Mouse (Mus musculus) ovary, adult 18-20 months (tissue): Measurements from ENCODE around the gene Snai1.

Experiments
- DNase-seq: peaks from one replicate; pipeline ENCODE4 v3.0.0; 2022; ENCODE audit warnings: low spot score, mixed read lengths

The Snai1 gene

DNA sequence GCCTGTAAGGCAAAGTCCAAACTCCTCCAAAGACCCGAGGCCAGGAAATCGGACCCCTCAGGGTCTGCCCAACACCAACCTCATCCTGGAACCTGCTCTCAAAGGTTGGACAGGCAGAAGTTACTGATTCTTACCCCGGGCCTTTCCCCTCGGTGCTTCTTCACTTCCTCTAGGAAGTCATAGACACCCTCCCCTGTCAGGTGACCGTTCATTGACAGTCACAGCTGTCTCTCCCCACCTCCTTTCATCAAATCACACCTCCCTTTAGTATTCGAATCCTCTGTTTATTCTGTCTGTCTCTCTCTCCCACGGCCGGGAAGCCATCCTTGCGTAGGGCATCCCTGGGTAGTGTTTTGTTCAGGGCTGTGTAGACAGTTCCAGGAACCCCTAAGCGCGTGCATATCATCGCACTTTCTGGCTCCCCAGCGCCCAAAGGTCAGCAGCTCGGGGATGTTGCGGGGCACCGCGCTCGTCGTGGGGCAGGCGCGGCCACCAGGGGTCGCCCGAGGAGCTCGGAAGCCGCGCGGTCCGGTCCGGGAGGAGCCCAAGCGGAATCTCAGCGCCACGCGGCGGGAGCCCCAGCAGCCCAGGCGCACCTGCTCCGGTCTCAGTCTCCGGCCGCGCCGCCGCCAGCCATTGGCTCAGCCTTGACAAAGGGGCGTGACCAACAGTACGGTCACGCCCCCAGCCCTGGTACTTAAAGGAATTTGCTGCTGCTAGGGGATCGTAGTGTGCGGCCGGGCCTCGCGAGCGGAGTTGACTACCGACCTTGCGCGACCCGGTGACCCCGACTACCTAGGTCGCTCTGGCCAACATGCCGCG is at the start of gene Snai1:
Gene Snai1 (plus strand): TSS at position 720 of the 822 bp plus-strand sequence.
- DNase-seq = peak; percentile 94

DNA sequence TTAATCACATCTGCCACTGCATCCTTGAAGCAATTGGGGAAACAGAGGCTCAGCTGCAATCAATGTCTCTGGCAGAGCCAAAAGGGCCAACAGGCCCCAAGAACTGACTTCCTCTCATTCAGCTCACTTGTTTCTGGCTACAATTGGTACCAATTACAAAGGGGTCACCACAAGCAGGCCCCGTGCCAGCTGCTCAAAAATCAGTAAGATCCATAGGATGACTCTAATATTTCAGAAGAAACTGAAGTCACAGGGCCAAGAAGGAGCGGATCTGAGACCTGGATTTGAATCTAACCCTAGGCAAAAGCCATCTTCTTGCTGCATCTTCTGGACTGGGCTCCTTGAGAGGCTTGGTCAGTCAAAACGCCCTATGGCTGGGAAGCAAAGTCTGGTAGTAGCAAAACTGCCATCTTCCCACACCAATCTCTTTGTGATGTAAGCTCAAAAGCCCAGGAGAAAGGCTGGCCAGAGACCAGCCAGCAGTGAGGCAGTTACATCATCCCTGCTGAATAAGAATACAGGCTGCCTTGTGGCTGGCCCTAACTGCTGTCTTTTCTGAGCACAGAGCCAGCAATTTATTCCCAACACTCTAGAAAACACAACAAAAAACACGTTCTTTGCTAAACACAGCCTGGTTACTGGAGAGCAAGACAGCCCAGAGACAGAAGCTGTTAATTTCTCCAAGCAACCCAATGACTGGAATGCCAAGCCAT is 47.0 kb upstream of the Snai1 start:
- no peak for DNase-seq

DNA sequence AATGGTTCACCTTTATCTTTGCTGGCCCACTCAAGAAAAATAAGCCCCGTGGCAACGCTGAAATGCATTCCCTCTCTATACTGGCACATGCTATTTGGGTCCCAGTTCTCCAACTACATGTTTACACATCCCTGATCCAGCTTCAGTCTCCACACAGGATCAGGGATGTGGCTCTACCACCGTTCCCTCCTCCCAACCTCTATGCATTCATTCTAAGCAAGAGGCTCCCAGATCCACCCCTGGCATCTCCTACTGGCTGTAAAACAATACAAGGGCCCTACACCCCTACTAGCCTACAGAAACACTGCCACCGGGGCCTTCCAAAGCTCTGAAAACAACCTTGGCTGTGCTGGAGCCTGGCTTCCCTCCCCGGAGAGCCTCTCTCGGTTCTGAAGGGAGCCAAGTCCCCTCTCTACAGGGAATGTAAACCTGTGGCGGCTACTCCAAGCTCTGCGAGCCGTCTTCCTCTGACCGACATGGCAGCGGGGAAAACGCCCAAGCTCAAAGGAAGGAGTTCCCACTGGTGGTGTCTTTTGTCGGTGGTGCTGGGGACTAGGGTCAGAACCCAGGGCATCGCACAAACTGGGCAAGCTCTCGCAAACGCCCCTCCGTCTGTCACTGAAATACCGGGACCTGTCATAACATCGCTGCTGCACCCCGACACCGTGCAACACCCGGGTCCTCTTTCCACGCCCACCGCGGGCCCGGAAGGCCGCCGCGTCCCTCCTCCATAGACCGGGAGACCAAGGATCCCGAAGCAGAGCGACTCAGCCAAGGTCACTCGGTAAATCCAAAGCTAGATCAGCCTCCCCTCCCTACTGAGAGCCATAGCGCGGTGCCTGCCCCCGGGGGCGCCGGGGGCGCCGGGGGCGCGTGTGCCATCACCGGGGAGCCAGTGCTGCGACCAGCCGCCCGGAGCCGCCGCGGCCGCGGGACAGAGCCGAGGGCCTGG is 46.0 kb upstream of the Snai1 start, which contains the start of gene Rnf114:
Gene Rnf114 (plus strand): TSS at position 889 of the 952 bp plus-strand sequence.
- no peak for DNase-seq

DNA sequence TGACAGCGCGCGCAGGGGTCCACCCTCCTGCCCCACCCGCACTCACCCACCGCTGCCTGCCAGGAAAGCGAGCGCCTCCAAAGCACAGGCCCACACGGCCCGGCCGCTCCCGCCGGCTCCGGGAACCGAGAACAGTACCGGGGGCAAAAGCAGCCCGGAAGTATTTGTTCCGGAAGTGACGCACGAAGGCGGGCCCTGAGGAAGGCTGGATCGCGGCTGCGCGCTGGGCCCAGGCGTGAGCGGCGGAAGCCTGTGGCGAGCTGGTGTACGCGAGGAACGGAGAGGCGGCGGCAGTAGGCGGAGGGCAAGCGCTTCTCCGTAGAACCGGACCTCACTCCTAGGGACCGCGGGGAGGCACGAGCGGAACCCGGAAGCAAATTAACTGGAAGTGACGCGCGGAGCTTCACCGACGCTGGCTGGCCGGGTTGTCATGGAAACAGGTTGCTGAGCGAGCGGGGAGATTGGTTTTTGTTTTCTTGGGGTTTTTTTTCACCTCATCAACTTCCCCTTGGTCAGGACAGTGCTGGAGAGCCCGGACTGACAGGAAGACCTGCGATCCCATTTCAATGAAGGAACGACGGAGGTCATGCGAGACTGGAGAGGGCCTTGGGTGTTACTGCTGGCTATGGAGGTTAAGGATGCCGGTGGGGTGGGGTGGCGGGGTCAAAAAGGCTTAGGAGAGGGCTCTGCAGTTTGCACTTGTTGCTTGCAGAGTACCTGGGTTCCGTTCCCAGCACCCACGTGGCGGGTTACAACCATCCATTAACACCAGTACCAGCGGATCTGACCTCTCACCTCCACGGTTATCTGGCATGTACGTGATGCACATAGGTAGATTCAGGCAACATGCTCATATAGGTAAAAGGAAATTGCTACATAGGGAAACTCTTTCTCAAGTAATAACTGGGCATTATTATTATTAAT is 45.0 kb upstream of the Snai1 start, which contains the start of gene Spata2:
Gene Spata2 (minus strand): TSS at position 175 of the 924 bp plus-strand sequence.
- DNase-seq = peak; percentile 85

DNA sequence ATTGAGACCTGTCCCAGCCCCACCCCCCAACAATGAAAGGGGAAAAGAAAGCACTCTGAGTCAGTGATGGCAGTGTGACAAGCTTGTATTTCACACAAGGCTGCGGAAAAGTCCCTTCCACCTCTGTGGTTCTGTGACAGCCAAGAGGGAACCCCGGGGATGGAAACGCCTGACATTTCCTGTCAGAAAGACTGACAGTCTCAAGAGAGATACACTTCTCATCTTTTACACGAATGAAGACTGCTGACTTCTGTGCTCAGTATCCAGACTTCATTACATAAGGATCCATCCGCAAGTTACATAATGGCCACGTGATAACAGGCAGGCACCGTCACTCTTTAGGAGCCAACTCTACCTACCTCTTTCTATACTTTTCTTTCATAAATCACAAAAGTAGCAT is 41.6 kb upstream of the Snai1 start:
- no peak for DNase-seq

DNA sequence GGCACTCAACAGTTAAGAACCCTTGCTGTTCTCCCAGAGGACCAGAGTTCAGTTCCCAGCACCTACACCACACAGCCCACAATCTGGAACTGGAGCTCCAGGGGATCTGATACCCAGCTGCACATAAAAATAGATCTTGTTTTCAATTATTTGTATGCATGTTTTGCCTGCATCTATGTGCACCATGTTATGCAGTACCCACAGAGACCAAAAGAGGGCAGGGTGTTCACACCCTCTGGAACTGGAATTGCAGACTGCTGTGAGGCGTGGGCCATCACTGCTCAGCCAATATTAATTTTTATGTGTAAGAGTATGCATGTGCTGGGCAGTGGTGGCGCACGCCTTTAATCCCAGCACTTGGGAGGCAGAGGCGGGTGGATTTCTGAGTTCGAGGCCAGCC is 40.7 kb upstream of the Snai1 start:
- no peak for DNase-seq

DNA sequence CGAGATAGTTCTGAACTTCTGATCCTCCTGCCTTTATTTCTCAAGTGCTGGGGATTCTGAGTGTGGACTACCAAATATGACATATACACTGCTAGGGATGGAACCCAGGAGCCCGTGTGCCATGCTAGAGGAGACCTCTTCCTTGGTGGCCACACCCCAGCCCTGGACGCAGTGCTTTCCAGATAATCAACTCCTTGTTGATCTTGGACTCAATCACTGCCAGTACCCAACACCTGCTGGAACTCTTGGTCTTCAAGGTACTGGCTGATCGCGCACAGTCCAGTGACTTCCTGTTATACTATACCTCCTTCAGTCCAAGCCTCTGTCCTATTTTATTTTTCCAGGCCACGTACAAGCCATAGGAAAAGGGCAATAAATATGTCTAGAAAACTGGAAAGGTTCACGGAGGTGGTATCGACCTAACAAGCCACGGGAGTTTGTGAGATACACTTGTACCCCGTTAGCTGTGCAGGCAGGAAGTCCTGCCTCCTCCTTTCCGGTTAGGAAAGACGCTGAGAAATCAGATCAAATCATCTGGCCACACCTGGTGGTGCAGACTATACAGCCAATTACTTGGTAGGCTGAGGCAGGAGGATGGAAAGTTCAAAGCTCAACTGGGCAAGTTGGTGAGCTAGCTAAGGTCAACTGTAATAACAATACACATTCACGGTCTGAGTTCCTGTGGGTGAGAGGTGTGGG is 35.3 kb upstream of the Snai1 start:
- no peak for DNase-seq

DNA sequence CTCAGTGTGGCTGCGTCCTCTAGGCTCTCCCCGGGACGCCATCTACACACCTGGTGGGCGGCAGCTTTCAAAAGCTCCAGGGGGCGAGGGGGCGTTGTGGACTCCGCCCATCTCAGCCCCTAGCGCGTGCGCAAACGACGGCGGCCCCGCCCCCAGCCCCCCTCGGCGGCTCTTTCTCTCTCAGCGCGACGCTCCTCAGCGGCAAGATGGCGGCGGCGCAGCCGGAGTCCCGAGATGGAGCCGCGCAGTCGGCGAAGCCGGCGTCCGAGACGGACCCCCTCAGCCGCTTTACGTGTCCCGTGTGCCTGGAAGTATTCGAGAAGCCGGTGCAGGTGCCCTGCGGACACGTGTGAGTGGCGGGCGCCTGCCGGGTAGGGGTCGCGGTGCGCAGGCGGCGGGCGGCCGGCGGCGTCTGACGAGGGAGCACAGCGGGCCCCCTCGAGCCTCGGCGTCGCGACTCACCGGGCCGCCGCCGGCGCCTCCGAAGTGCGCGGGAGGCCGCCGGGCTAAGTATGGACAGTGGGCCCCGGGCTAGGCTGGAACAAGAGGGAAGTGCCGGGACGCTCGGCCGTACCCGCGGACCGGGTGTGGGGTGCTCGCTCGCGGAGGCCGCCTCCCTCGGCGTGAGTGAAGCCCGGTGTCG is 34.6 kb upstream of the Snai1 start:
- DNase-seq = peak; percentile 68

DNA sequence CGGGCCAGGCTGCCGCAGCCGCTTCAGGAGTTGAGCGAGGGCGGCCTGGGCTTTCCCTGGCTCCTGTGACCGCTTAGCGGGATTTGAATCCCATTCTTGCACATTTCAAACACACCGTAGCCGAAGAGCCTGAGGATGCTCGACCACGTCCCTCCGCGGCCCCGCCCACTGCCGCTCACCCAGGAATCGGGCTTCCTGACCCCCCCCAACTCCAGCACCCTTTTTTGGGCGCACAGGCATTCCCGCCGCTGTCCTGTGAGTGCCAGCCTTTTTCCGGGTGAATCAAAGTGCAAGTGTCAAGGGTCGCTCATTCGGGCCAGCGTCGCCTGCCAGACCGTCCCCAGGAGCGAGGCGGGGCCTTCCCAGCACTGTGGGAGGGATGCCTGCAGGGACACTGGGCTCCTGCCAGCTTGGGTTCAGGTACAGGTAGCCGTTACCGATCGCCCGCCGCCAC is 34.1 kb upstream of the Snai1 start:
- no peak for DNase-seq

DNA sequence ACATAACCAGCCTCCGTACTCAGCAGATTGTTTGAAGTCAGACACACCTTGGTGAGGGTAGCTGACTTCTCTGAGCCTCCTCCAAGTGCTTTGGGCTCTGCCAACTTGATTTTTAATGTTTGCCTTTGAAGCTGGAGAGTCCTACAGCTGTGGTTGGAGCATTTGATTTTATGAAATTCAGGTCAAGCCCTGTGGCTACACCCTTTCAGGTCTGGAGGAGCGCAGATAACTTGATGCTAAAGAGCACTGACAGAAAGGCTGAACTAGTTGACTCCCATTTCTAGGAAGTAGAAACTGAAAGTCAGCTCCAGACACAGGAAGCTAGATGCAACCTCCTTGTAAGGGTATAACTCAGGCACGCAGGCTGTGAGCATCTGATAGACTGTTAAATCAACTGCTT is 32.9 kb upstream of the Snai1 start:
- no peak for DNase-seq

DNA sequence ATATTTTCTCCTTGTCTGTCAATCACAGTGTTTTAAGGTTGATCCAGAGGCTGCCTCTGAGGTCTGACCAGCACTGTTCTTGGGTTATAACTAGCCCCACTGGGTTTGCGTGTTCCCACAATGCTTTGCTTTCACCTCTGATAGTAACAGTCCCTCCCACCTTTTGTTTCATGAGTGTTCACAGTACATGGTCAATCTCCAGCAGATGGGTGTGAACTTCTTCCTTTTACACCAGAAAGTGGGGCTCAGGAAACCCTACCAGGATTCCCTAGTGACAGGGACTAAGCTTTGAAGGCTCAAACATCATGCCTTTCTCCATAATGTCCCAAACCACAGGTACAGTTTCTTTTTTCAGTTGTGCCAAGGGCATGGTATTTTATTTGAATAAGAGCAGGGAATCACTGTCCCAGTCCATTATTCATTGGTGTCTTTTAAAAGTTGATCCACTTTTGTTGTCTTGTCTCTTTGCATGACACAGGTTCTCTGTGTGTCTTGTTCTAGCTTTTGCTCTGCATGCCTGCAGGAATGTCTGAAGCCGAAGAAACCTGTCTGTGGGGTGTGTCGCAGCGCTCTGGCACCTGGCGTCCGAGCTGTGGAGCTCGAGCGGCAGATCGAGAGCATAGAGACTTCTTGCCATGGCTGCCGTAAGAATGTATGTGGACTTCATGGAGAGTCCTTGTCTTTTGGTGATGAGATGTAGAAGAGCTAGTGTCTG is 31.3 kb upstream of the Snai1 start:
- DNase-seq = no peak

DNA sequence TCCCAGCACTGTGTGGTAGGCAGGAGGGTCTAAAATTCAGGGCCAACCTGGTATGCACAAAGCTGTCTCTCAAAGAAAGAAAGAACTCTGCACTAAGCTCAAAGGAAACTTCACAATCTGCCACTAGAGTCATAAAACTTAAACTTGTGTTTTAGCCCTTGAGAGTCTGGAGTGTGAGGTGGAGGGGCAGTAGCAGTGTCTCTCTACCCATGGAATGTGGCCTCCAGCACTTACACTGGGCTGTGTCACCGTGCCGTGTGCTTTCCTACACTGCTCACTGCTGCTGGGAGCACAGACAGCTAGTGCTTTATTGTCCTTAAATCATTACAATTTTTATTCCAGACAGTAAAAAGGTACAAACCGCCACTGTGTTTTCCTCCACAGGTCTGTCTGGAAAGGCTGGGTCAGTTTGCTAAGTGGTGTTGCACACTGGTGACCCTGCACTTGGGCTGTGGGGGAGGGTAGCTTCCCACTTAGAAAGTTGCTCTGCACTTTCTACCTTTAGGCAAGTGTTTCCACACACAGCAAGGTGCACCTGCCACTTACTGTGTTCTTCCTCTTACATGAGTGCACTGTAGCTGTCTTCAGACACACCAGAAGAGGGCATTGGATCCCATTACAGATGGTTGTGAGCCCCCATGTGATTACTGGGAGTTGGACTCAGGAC is 30.1 kb upstream of the Snai1 start:
- DNase-seq = no peak

DNA sequence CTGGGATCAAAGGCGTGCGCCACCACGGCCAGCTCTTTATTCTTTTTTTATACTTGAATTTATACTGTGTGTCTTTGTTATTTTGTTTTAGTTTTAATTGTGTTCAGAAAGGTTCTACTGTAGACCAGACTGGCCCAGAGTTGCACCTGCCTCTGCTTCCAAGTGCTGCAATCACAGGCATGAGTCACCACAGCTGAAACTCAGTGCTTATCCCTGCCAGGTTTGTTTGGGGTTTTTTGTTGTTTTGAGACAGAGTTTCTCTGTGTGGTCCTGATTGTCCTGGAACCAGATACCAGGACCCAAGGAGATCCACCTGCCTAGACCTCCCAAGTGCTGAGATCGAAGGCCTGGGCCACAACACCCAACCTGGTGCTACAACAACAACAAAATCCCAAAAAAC is 29.4 kb upstream of the Snai1 start:
- no peak for DNase-seq

DNA sequence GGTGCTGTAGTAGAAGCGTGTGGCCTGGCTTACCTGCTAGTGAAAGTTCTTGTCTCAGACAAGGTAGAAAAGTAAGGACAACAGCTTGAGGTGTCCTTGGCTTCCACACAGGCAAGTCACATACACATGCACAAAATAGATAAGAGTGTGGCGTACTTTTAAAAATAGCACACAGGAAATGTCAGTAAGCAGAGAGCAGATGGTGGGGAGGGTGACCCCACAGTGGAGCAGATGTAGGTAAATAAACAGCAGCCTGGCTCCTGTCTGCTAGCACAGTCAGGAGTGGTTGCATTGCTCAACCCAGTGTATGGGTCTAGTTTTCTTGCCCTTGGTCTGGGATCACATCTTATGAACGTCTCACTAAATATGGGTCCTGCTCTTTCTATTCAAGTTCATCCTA is 27.5 kb upstream of the Snai1 start:
- no peak for DNase-seq

DNA sequence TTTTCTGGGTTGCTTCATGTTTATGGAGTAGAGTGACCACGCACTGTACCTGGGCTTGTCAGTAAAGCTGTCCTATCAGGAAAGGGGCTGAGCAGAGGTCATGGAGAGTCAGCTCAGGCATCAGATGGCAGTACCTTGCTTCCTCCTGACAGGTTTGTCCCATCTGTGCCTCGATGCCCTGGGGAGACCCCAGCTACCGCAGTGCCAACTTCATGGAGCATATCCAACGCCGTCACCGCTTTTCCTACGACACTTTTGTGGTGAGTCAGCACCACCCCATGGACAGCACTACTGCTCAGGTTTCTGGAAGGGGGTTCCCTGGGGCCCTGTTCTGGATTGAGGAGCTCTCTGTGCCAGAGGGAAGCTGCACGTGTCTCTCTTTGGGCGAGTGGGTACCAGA is 25.6 kb upstream of the Snai1 start:
- DNase-seq = no peak

DNA sequence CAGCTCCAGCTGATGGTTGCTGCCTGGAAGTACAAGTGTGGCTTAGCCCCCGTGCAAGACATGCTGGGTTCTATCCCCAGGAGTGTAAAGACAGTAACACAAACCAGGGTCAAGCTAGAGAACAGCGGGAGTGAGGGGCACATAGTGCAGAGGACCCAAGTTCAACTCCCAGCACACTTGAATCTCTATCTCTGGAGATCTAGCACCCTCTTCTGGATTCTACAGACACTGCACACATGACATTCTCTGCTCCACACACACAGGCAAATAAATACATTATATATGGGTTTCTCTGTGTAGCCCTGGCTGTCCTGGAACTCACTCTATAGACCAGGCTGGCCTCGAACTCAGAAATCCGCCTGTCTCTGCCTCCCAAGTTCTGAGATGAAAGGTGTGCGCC is 25.0 kb upstream of the Snai1 start:
- DNase-seq = no peak

DNA sequence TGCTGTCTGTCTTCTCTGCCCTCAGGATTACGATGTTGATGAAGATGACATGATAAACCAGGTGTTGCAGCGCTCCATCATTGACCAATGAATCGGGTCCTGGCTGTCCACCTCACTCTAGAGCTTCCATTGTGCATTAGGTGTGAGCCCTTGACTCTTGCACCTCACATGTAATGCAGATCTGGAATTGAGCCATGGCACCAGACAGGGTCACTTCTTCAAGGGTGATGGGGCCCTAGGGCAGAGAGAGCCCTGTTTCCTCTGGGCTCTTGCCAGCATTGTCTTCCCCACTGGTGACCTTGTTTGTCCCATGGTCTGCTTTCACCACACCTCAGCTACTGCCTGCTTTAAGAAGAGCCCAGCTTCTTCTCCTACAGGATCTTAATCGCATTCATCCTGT is 23.4 kb upstream of the Snai1 start:
- no peak for DNase-seq

DNA sequence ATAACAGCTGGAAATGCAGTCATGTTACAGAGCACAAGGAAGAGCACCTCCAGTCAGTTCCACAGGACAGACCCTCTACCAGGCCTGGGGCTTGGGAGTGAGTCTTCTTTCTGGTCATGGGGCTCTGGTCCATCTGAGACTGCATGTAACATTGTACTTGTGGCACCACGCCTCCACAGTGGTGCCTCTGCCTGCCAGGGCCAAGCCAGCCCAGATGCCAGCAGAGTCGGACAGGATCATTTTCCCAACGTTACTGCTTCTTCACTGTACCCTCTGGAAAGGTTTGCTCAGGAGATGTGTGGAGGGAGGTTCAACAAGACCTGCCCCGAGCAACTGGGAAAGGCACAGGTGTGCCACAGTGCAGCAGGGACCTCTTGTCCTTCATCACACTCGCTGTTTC is 22.3 kb upstream of the Snai1 start:
- no peak for DNase-seq
